Mouse (Mus musculus) heart, postnatal 0 days (tissue): Measurements from ENCODE around the gene Fbxo24.

ENCODE experiments used
- CTCF ChIP-seq: IDR thresholded peaks from 2 replicates; pipeline ENCODE4 v1.5.1; 2016; ENCODE audit warnings: antibody characterized with exemption, control low read depth, low read depth
- EP300 ChIP-seq: IDR thresholded peaks from 2 replicates; pipeline ENCODE4 v1.6.1; 2016; ENCODE audit warnings: antibody characterized with exemption, low read depth

GRCm38 (mm10) chr5:137610056-137610455 is 18.7 kb downstream of the Fbxo24 start:
- TF ChIP-seq CTCF (no peak), EP300 (no peak)
